Mouse (Mus musculus) intestine, embryonic 14.5 days (tissue): Measurements from ENCODE around the gene Foxp2. TPM values are rescaled to one million over a fixed set of nuclear protein-coding genes. Genes with fewer than 3 reads are reported as not detected.

Source experiments
- ATAC-seq: fragments of 200-750 bp; cut with Nextera tagmentation; replicated peaks from 2 replicates; pipeline ENCODE4 v1.8.0; 2017; ENCODE audit warnings: low read depth, moderate number of reproducible peaks, moderate TSS enrichment, moderate library complexity; ENCODE audit not compliant: low FRiP score, low TSS enrichment
- DNase-seq: peaks from one replicate; pipeline ENCODE4 v3.0.0-alpha.2; 2018; ENCODE audit warnings: low spot score
- H3K27ac ChIP-seq: fragments of 300-500 bp; sonication (generic); 2 replicates; pipeline ENCODE4 v1.5.1; 2014; ENCODE audit warnings: low read depth, mild to moderate bottlenecking, control low read depth
- H3K27me3 ChIP-seq: fragments of 300-500 bp; sonication (generic); replicated peaks from 2 replicates; pipeline ENCODE4 v1.6.1; 2014; ENCODE audit warnings: low read length, control low read depth; ENCODE audit not compliant: control insufficient read depth, insufficient read depth
- H3K36me3 ChIP-seq: fragments of 300-500 bp; sonication (generic); 2 replicates; pipeline ENCODE4 v1.6.1; 2014; ENCODE audit warnings: low read length, control low read depth; ENCODE audit not compliant: control insufficient read depth, insufficient read depth
- H3K4me1 ChIP-seq: fragments of 300-500 bp; sonication (generic); replicated peaks from 2 replicates; pipeline ENCODE4 v1.6.1; 2014; ENCODE audit warnings: low read length, control low read depth, mixed read lengths; ENCODE audit not compliant: control insufficient read depth, insufficient read depth
- H3K4me2 ChIP-seq: fragments of 300-500 bp; sonication (generic); 2 replicates; pipeline ENCODE4 v1.6.1; 2014; ENCODE audit warnings: low read length
- H3K4me3 ChIP-seq: fragments of 300-500 bp; sonication (generic); 2 replicates; pipeline ENCODE4 v1.5.1; 2014; ENCODE audit warnings: low read depth, low read length, control low read depth, mixed read lengths
- H3K9ac ChIP-seq: fragments of 300-500 bp; sonication (generic); 2 replicates; pipeline ENCODE4 v1.6.1; 2014; ENCODE audit warnings: mild to moderate bottlenecking, low read length
- H3K9me3 ChIP-seq: fragments of 300-500 bp; sonication (generic); 2 replicates; pipeline ENCODE4 v1.6.1; 2016; ENCODE audit warnings: low read length, control low read depth; ENCODE audit not compliant: control insufficient read depth
- WGBS: fragments of 180-500 bp; shearing (Covaris S2); extraction: QIAGEN DNeasy Blood & Tissue Kit; methylation state at CpG from one replicate; pipeline ENCODE4 v1.1.7; 2014; 5-methylcytosine and 5-hydroxymethylcytosine counted together
- polyA plus RNA-seq: library from polyadenylated mRNA; unstranded; fragments of >200 nt; fragmentation: Nextera tagmentation; extraction: Ambion mirVana; gene quantifications from 2 replicates; pipeline ENCODE4 v1.2.1, GENCODE M21; 2014

The Foxp2 gene
- polyA plus RNA-seq, 1 experiment from 2014 or later = 35.9 TPM

DNA sequence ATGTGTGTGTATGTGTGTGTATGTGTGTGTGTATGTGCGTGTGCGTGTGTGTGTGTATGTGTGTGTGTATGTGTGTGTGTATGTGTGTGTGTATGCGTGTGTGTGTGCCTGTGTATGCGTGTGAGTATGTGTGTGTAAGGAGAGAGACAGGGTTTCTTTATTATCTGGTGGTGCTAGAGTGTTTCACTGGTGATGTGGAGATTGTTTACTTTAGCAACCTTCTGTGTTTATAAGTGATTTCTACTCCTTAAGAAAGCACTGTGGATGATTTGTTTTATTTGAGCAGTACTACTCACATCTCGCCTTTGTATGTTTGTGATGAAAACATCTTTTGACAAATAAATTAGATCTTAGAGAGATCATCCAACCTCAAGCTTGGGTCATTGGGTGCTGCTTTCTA lies 77.1 kb downstream of the Foxp2 start:
- Histone ChIP-seq H3K9me3 (no peaks in the 10 kb centered on the region), H3K36me3 (no peaks in the 10 kb centered on the region), H3K4me1 (0 out of 2 replicates have a peak, but pooled peaks cover 3% of the 10 kb centered on the region), H3K9ac (no peak overlapping the region), H3K4me2 (no peak overlapping the region), H3K4me3 (no peak overlapping the region), H3K27me3 (no peaks in the 10 kb centered on the region), H3K27ac (no peak overlapping the region)
- no peak for ATAC-seq
- DNase-seq = no peak
- 59% methylated on average over 5 of the region's 5 CpGs for WGBS

GRCm38 (mm10) chr6:15008113-15008512 lies 107.0 kb downstream of the Foxp2 start:
- no peak for DNase-seq
- H3K4me1 ChIP-seq = no peaks in the 10 kb centered on the region
- 87% methylated on average over 1 of the region's 1 CpGs for WGBS
- no peak overlapping the region for H3K4me2 ChIP-seq
- no peaks in the 10 kb centered on the region for H3K9me3 ChIP-seq
- no peaks in the 10 kb centered on the region for H3K36me3 ChIP-seq
- ATAC-seq = no peak
- H3K9ac ChIP-seq = no peak overlapping the region
- no peaks in the 10 kb centered on the region for H3K27me3 ChIP-seq
- no peak overlapping the region for H3K27ac ChIP-seq
- H3K4me3 ChIP-seq = no peak overlapping the region

DNA sequence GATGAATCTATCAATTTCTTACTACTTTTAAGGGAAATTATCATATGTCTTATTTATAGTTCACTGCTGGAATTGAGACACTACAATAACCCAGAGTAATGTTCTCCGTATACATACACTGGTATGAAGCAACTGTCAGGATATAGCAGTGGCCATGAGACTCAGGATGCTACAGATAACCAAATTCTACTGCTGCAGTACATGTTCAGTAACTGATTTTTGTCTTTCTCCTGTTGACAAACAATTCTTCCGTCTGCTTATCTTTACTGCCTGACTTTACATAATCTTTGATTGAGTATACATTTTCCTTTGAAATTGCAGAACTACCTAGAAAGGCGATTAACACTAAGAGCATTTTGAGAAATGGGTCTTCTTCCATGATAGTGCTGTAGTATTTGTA lies 127.3 kb downstream of the Foxp2 start:
- Histone ChIP-seq H3K27me3 (no peaks in the 10 kb centered on the region), H3K9ac (no peak overlapping the region), H3K9me3 (no peaks in the 10 kb centered on the region), H3K27ac (no peak overlapping the region), H3K36me3 (no peaks in the 10 kb centered on the region), H3K4me1 (no peaks in the 10 kb centered on the region), H3K4me2 (no peak overlapping the region), H3K4me3 (no peak overlapping the region)
- DNase-seq (no peak), ATAC-seq (no peak)
- WGBS = 79% methylated on average over 3 of the region's 3 CpGs

DNA sequence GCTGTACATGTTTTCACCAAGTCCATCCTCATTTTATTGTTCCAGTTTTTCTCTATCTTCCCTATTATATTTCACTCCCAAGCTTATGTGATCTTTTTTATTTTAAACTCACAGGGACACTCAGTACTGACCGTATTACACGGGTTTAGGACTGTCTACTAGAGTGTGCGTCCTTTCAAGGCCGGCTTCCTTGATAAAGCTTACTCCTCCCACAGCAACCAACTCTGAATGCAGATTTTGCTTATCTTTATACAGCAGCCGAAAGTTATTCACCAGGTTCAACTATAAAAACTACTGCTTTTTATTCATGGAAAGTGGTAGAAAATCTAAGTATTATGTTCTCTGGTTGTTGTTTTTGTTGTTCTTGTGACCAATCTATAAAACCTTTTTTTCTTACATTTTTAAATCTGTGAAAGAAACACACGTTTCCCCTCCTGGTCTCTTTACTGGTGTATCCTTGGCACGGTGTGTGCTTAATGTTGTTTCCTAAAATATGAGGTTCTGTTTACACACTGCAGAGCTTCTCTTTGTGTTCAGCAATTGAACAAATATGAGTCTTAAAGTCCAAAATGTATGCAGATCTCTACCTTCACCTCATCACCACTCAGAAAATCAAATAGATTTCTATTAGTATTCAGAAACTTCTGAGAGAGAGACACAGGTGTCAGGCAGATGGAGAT lies 128.4 kb downstream of the Foxp2 start:
- Histone ChIP-seq H3K9ac (no peak overlapping the region), H3K4me1 (no peaks in the 10 kb centered on the region), H3K36me3 (no peaks in the 10 kb centered on the region), H3K9me3 (no peaks in the 10 kb centered on the region), H3K4me3 (no peak overlapping the region), H3K27me3 (no peaks in the 10 kb centered on the region), H3K4me2 (no peak overlapping the region), H3K27ac (no peak overlapping the region)
- ATAC-seq = no peak
- no peak for DNase-seq
- WGBS = 74% methylated on average over 7 of the region's 7 CpGs

DNA sequence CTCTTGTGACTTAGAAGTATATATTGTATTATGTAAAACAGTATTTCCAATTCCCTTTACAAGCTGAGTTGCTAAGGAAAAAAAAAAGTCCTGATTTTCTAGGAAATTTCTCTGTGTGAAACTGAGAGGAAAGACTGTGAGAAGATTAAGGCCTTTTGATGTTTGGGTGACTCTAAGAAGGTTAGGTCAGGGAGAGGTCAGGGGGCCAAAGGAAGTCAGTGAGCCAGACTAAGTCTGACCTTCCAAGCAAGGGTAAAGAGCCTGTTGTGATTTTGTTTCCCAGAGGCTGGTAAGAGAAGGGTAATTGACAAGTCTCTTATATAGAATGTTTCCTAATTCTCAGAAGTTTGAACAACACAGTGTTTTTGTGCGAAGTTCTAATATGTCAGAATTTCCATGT lies 162.1 kb downstream of the Foxp2 start:
- no peak overlapping the region for H3K27ac ChIP-seq
- WGBS = 84% methylated on average over 1 of the region's 1 CpGs
- H3K27me3 ChIP-seq = no peaks in the 10 kb centered on the region
- H3K4me1 ChIP-seq = no peaks in the 10 kb centered on the region
- no peaks in the 10 kb centered on the region for H3K36me3 ChIP-seq
- H3K4me2 ChIP-seq = no peak overlapping the region
- ATAC-seq = no peak
- no peaks in the 10 kb centered on the region for H3K9me3 ChIP-seq
- no peak overlapping the region for H3K4me3 ChIP-seq
- DNase-seq = no peak
- no peak overlapping the region for H3K9ac ChIP-seq

DNA sequence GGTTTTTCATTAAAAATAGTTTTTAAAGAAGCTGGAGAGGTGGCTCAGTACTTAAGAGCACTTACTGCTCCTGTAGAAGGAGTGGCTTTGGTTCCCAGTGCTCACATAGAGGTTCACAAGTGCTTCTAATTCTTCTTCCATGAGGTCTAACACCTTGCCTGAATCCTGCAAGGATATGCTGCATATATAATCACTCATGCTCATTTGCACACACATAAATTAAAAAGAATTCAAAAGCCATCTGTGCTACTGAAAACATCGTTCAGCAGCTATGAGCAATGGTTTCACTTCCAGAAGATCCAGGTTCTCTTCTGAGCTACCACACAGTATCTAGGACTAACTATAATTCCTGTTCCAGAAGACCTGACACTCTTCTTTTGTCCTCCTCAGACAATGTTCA lies 200.4 kb downstream of the Foxp2 start:
- no peak for DNase-seq
- no peak for ATAC-seq
- 93% methylated on average over 1 of the region's 1 CpGs for WGBS
- Histone ChIP-seq H3K4me1 (no peaks in the 10 kb centered on the region), H3K27ac (no peak overlapping the region), H3K9me3 (no peaks in the 10 kb centered on the region), H3K27me3 (no peaks in the 10 kb centered on the region), H3K36me3 (no peaks in the 10 kb centered on the region), H3K4me2 (no peak overlapping the region), H3K9ac (no peak overlapping the region), H3K4me3 (no peak overlapping the region)

- DNase-seq (no peak), ATAC-seq (no peak)
- Histone ChIP-seq H3K9me3 (no peaks in the 10 kb centered on the region), H3K9ac (no peak overlapping the region), H3K36me3 (no peaks in the 10 kb centered on the region), H3K4me1 (no peaks in the 10 kb centered on the region), H3K4me2 (no peak overlapping the region), H3K4me3 (no peak overlapping the region), H3K27me3 (no peaks in the 10 kb centered on the region), H3K27ac (no peak overlapping the region)
- 57% methylated on average over 5 of the region's 5 CpGs for WGBS
Measured at GRCm38 (mm10) chr6:15120916-15121315, 219.8 kb downstream of the Foxp2 start.

DNA sequence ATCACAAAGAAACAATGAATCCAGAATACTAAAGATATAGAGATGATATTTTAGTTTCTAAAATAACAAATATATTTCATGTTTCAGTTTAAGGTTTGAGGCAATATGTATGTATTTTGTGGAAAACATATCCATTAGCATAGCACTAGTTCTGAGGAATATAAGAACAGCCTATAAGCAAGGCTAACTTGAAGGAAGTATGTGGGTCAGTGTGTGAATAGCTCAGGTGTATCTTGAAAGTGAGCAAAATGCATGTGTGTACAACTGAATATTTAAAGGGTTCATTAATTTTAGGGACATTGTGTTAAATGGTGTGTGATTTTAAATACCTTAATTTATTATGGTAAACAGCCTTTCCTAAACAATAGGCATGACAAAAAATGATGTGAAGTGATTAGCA lies 220.2 kb downstream of the Foxp2 start:
- no peaks in the 10 kb centered on the region for H3K27me3 ChIP-seq
- DNase-seq = no peak
- no peaks in the 10 kb centered on the region for H3K9me3 ChIP-seq
- no peak overlapping the region for H3K9ac ChIP-seq
- no peak overlapping the region for H3K4me2 ChIP-seq
- no peak overlapping the region for H3K4me3 ChIP-seq
- H3K36me3 ChIP-seq = no peaks in the 10 kb centered on the region
- no peak for ATAC-seq
- H3K27ac ChIP-seq = no peak overlapping the region
- H3K4me1 ChIP-seq = no peaks in the 10 kb centered on the region

DNA sequence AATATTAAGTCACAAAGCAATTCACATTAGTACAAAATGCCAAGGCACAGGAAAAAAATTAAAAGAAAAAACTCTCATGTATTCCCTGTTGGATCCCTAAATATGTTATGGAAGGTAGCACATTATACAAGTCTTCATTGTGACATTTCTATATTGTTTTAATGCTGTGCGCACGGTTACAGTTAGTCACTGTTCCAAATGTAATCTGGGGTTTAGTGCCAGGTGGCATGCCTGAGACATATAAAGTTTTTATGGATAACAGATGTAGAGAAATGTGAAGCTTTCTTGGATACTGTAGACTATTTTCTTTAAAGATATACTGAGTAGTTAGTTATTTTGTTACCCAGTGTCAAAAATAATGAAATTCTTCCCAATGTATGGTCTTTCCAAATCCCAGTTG lies 229.0 kb downstream of the Foxp2 start:
- no peak overlapping the region for H3K4me3 ChIP-seq
- DNase-seq (no peak), ATAC-seq (no peak)
- 90% methylated on average over 2 of the region's 2 CpGs for WGBS
- no peak overlapping the region for H3K27ac ChIP-seq
- H3K9ac ChIP-seq = no peak overlapping the region
- H3K4me2 ChIP-seq = no peak overlapping the region
- no peaks in the 10 kb centered on the region for H3K27me3 ChIP-seq
- H3K9me3 ChIP-seq = no peaks in the 10 kb centered on the region
- H3K4me1 ChIP-seq = no peaks in the 10 kb centered on the region
- H3K36me3 ChIP-seq = no peaks in the 10 kb centered on the region
